Mouse (Mus musculus) lung, adult 2 months (tissue): ENCODE results near the gene Dyrk3.
A peak's percentile ranks its signal among the peaks of the same experiment; 100 is the strongest.

ENCODE experiments used
- CTCF ChIP-seq: fragments of 200-500 bp; IDR thresholded peaks from 2 replicates; pipeline ENCODE4 v1.5.1; 2011; ENCODE audit warnings: mild to moderate bottlenecking, low read length, control low read depth; ENCODE audit not compliant: insufficient read depth
- POLR2A ChIP-seq: fragments of 200-500 bp; IDR thresholded peaks from 2 replicates; pipeline ENCODE4 v1.6.1; 2011; ENCODE audit warnings: low read depth, mild to moderate bottlenecking, control low read depth, low read length, borderline replicate concordance; ENCODE audit errors: extremely low read depth

GRCm38 (mm10) chr1:131112576-131112975 lies 25.6 kb downstream of the Dyrk3 start:
- peak; percentile 40; the same call in 1 of the 2 replicates for TF ChIP-seq CTCF
- no peak for TF ChIP-seq POLR2A
